Mouse (Mus musculus): ENCODE results near the gene Dusp27. TPM values are rescaled to one million over a fixed set of nuclear protein-coding genes. Genes with fewer than 3 reads are reported as not detected.

The Dusp27 gene
- total RNA-seq, 2 experiments from 2014 or later = 0.45 to 0.54 TPM

GRCm38 (mm10) chr1:166053285-166053955, 74.3 kb downstream of the Dusp27 start:
- peak in 1 of 2 experiments; percentile 30 for DNase-seq (ENCODE audit: extremely low spot score in 1 of 2, low spot score in 2 of 2)
- intact Hi-C loops (cut with DNase I) = no loop called here

DNA sequence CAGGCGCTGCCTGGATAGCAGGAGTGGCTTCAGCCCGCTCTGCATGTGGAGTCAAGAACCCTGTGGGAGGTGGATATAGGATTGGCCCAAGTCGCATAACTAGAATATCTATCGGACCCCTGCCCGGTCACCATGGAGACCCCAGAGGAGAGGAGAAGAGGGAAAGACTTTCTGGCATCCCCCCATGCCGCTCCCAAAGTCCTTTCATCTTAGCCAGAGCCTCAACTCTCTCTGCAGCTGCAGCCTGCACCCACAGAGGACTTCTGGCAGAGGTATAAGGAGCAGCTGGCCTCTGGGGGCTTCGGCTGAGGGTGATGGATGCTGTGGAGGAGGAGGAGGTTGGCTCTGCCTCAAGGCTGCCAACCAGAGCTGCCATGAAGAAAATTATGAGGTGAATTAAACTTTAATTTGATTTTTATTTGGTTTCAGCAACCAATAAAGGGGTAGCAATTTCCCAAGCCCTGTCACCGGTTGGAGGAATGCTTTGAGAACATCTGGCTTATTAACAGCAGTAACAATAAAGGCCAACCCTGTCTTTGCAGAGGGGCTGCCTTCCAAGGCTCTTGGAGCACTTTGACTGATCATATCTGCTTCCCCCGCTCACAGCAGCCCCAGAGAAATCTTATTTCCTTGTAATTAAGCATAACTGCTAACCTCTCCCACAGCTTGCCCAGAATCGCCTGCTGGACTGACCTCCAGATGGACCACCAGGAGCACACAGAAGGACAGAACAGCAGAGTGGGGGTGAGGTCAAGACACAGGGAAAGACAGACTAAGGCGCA, 78.5 kb downstream of the Dusp27 start:
- intact Hi-C loops (cut with DNase I) = no loop called here
- DNase-seq (ENCODE audit: extremely low spot score in 1 of 2, low spot score in 2 of 2) = peak in 1 of 2 experiments; percentile 37

- intact Hi-C loops (cut with DNase I) = no loop called here
Measured at GRCm38 (mm10) chr1:166048230-166048911, 79.4 kb downstream of the Dusp27 start.

More at GRCm38 (mm10) chr1:166048230-166048911, 79.4 kb downstream of the Dusp27 start:
- peak in 1 of 2 experiments; percentile 27 for DNase-seq (ENCODE audit: extremely low spot score in 1 of 2, low spot score in 2 of 2)

Other genes with a start within 250 kb of the Dusp27 start
- 10 to 100 TPM; 17.5 to 18.0 TPM for gene Pou2f1, start 125.2 kb downstream of the Dusp27 start, total RNA-seq (2021)
- gene Gpa33, start 2.3 kb upstream of the Dusp27 start, total RNA-seq (2021) = not detected
- under 1 TPM in 1 of 2 experiments, not detected in 1; 0.43 TPM for gene Mael, start 110.8 kb upstream of the Dusp27 start, total RNA-seq (2021)
- gene Ildr2, start 126.2 kb upstream of the Dusp27 start, total RNA-seq (2021) = 100 to 1,000 TPM; 147 to 154 TPM

Data from left cerebral cortex, postnatal 10 days (tissue).